Mouse (Mus musculus): ENCODE measurements at regions not wholly inside any gene's neighbourhood (a gene's known extent, or its start where the extent isn't known, plus 50 kb on each side); places are given as distances from the start of the nearest gene placed in this dataset.

- no peak for ATAC-seq (ENCODE audit: insufficient number of reproducible peaks, insufficient read depth, low FRiP score, low TSS enrichment)
- H3K9me3 ChIP-seq = no peaks in the 10 kb centered on the region
- H3K9ac ChIP-seq = no peak overlapping the region
- no peaks in the 10 kb centered on the region for H3K27me3 ChIP-seq
- WGBS = 73% methylated on average over 2 of the region's 2 CpGs
- H3K4me3 ChIP-seq = no peak overlapping the region
- H3K27ac ChIP-seq = no peak overlapping the region
- no peak overlapping the region for H3K4me2 ChIP-seq (replicated peaks)
- H3K4me1 ChIP-seq = no peaks in the 10 kb centered on the region
- no peaks in the 10 kb centered on the region for H3K36me3 ChIP-seq
Observed at GRCm38 (mm10) chr1:92309883-92310282, 114.4 kb upstream of the Hdac4 start.

DNA sequence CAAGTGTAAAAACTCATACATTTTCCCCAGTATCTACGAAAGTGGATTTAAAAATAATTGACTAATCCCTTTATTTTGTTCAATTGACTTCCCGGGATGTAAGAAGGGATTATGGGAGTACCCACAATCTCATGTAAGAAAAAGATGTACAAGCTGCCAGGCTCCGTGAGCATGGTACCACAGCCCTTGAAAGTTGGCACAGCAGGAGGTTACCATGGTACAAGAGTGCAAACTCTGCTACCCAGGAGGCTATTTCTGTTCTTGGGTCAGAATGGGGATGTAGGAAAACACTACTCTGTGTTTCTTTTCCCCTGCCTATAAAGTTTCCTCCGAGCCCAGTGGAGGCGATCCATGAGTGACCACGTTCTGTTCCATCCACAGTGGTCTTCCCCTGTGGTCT, 113.9 kb upstream of the Hdac4 start:
- no peak overlapping the region for H3K4me2 ChIP-seq (replicated peaks)
- no peaks in the 10 kb centered on the region for H3K36me3 ChIP-seq
- 87% methylated on average over 6 of the region's 6 CpGs for WGBS
- H3K27ac ChIP-seq = no peak overlapping the region
- no peak overlapping the region for H3K4me3 ChIP-seq
- no peaks in the 10 kb centered on the region for H3K9me3 ChIP-seq
- no peak overlapping the region for H3K9ac ChIP-seq
- ATAC-seq (ENCODE audit: insufficient number of reproducible peaks, insufficient read depth, low FRiP score, low TSS enrichment) = no peak
- H3K4me1 ChIP-seq = no peaks in the 10 kb centered on the region
- no peaks in the 10 kb centered on the region for H3K27me3 ChIP-seq

DNA sequence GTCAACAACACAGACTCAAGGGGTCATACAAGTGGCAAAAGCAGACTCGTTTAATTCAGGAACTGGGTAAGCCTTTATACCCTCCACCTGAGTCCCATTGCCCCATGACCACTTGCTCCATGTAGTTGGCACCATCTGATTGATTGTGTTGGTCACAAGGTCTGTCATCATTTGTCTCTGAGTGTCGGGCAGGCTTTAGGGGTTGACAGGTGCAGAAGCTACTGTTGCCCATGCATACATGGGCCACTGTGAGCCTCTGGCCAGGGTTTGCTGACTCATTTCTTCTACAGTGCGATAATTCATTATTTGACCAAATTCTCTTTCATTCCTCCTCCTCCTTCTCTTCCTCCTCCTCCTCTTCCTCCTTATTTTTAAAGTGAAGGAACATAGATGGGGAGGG, 113.0 kb upstream of the Hdac4 start:
- ATAC-seq (ENCODE audit: insufficient number of reproducible peaks, insufficient read depth, low FRiP score, low TSS enrichment) = no peak
- H3K4me2 ChIP-seq (replicated peaks) = no peak overlapping the region
- no peaks in the 10 kb centered on the region for H3K4me1 ChIP-seq
- H3K4me3 ChIP-seq = no peak overlapping the region
- 87% methylated on average over 3 of the region's 3 CpGs for WGBS
- no peaks in the 10 kb centered on the region for H3K36me3 ChIP-seq
- H3K9ac ChIP-seq = no peak overlapping the region
- no peaks in the 10 kb centered on the region for H3K9me3 ChIP-seq
- no peak overlapping the region for H3K27ac ChIP-seq
- H3K27me3 ChIP-seq = no peaks in the 10 kb centered on the region

DNA sequence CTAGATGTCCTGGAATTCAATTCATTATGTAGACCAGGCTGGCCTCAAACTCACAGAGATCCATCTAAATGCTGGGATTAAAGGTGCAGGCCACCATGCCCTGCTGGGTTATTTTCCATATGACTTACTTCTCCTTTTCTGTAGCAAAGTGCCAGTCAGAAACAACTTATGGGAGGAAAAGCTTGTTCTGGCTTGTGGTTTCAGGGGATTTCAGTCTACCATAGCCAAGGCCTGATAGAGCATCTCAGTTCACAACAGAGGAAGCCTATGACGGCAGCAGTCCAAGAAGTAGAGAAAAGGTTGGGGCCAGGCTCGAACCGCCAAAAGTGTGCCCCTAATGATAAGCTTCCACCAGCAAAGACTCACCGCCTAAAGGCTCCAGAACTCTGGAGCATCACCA, 110.5 kb upstream of the Hdac4 start:
- Histone ChIP-seq H3K4me1 (no peaks in the 10 kb centered on the region), H3K9ac (no peak overlapping the region), H3K4me3 (no peak overlapping the region), H3K36me3 (no peaks in the 10 kb centered on the region), H3K27ac (no peak overlapping the region), H3K9me3 (no peaks in the 10 kb centered on the region), H3K4me2 (replicated peaks) (no peak overlapping the region), H3K27me3 (no peaks in the 10 kb centered on the region)
- 85% methylated on average over 4 of the region's 4 CpGs for WGBS
- ATAC-seq (ENCODE audit: insufficient number of reproducible peaks, insufficient read depth, low FRiP score, low TSS enrichment) = no peak

- Histone ChIP-seq H3K27ac (no peak overlapping the region), H3K4me1 (no peaks in the 10 kb centered on the region), H3K4me2 (replicated peaks) (no peak overlapping the region), H3K27me3 (no peaks in the 10 kb centered on the region), H3K4me3 (no peak overlapping the region), H3K9me3 (no peaks in the 10 kb centered on the region), H3K36me3 (no peaks in the 10 kb centered on the region), H3K9ac (no peak overlapping the region)
- WGBS = 62% methylated on average over 7 of the region's 7 CpGs
- ATAC-seq (ENCODE audit: insufficient number of reproducible peaks, insufficient read depth, low FRiP score, low TSS enrichment) = no peak
Observed at GRCm38 (mm10) chr1:92299041-92299440, 103.5 kb upstream of the Hdac4 start.

GRCm38 (mm10) chr1:92292681-92293380, 97.3 kb upstream of the Hdac4 start:
- Histone ChIP-seq H3K27me3 (no peaks in the 10 kb centered on the region), H3K4me3 (no peak overlapping the region), H3K9me3 (no peaks in the 10 kb centered on the region), H3K9ac (no peak overlapping the region), H3K27ac (no peak overlapping the region), H3K36me3 (no peaks in the 10 kb centered on the region), H3K4me1 (no peaks in the 10 kb centered on the region), H3K4me2 (replicated peaks) (no peak overlapping the region)
- 86% methylated on average over 7 of the region's 7 CpGs for WGBS
- ATAC-seq (ENCODE audit: insufficient number of reproducible peaks, insufficient read depth, low FRiP score, low TSS enrichment) = no peak

- H3K27me3 ChIP-seq = no peaks in the 10 kb centered on the region
- WGBS = 84% methylated on average over 1 of the region's 1 CpGs
- H3K9me3 ChIP-seq = no peaks in the 10 kb centered on the region
- no peaks in the 10 kb centered on the region for H3K36me3 ChIP-seq
- no peak overlapping the region for H3K27ac ChIP-seq
- no peak overlapping the region for H3K9ac ChIP-seq
- H3K4me1 ChIP-seq = no peaks in the 10 kb centered on the region
- no peak for ATAC-seq (ENCODE audit: insufficient number of reproducible peaks, insufficient read depth, low FRiP score, low TSS enrichment)
- no peak overlapping the region for H3K4me2 ChIP-seq (replicated peaks)
- no peak overlapping the region for H3K4me3 ChIP-seq
Observed at GRCm38 (mm10) chr1:92286966-92287342, 91.5 kb upstream of the Hdac4 start.

GRCm38 (mm10) chr1:92286013-92286965, 90.8 kb upstream of the Hdac4 start:
- Histone ChIP-seq H3K36me3 (no peaks in the 10 kb centered on the region), H3K9ac (no peak overlapping the region), H3K27ac (peak overlapping the region; percentile 50; the same call in 1 of the 2 replicates), H3K27me3 (no peaks in the 10 kb centered on the region), H3K4me2 (replicated peaks) (no peak overlapping the region; the same call in 1 of the 2 replicates), H3K4me3 (no peak overlapping the region), H3K9me3 (no peaks in the 10 kb centered on the region), H3K4me1 (no peaks in the 10 kb centered on the region)
- ATAC-seq (ENCODE audit: insufficient number of reproducible peaks, insufficient read depth, low FRiP score, low TSS enrichment) = no peak
- 71% methylated on average over 21 of the region's 21 CpGs for WGBS

DNA sequence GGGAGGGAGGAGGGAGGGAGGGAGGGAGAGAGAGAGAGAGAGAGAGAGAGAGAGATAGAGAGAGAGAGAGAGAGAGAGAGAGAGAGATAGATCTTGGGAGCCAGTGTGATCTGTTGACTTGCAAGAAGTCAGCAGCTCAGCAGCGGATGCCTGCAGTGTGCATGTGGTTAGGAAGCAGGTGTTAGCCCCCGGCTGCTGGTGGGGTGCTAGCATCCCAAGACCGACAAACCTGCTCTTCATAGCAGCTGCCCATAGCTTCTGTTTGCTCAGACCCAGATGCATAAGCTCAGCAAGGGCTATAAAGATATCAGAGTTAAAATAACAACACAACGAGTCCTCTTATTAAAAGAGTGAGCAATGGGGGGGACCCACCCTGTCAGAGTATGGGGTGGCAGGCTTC, 88.7 kb upstream of the Hdac4 start:
- H3K4me1 ChIP-seq = no peaks in the 10 kb centered on the region
- no peak overlapping the region for H3K9ac ChIP-seq
- no peak overlapping the region for H3K4me3 ChIP-seq
- WGBS = 64% methylated on average over 4 of the region's 4 CpGs
- no peak overlapping the region for H3K4me2 ChIP-seq (replicated peaks)
- H3K36me3 ChIP-seq = no peaks in the 10 kb centered on the region
- H3K27ac ChIP-seq = no peak overlapping the region
- no peaks in the 10 kb centered on the region for H3K27me3 ChIP-seq
- H3K9me3 ChIP-seq = no peaks in the 10 kb centered on the region
- no peak for ATAC-seq (ENCODE audit: insufficient number of reproducible peaks, insufficient read depth, low FRiP score, low TSS enrichment)

- Histone ChIP-seq H3K27me3 (no peaks in the 10 kb centered on the region), H3K9ac (no peak overlapping the region), H3K27ac (no peak overlapping the region), H3K4me2 (replicated peaks) (no peak overlapping the region), H3K4me3 (no peak overlapping the region), H3K9me3 (no peaks in the 10 kb centered on the region), H3K4me1 (no peaks in the 10 kb centered on the region), H3K36me3 (no peaks in the 10 kb centered on the region)
- ATAC-seq (ENCODE audit: insufficient number of reproducible peaks, insufficient read depth, low FRiP score, low TSS enrichment) = no peak
- 74% methylated on average over 5 of the region's 5 CpGs for WGBS
Observed at GRCm38 (mm10) chr1:92277199-92277747, 81.8 kb upstream of the Hdac4 start.

DNA sequence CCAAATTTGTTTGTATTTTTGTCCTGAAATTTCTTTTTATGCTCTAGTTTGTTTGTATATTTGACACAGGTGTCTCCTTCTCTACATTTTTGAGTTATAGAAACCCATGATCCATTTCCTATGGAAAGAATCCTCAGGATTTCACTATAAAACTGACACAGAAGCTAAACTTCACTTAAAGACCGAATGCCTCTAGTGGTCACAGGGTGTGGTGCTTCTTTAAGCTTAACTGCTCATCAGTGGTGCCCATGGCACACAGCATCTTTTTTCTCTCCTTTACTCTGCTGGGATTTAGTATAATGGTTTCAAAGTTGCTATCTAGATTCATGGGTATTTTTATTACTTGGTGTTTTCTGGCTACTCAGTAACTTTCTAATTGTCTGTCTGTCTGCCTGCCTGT, 79.9 kb upstream of the Hdac4 start:
- Histone ChIP-seq H3K27ac (no peak overlapping the region), H3K36me3 (no peaks in the 10 kb centered on the region), H3K4me1 (no peaks in the 10 kb centered on the region), H3K27me3 (no peaks in the 10 kb centered on the region), H3K9me3 (no peaks in the 10 kb centered on the region), H3K9ac (no peak overlapping the region), H3K4me3 (no peak overlapping the region), H3K4me2 (replicated peaks) (no peak overlapping the region)
- ATAC-seq (ENCODE audit: insufficient number of reproducible peaks, insufficient read depth, low FRiP score, low TSS enrichment) = no peak
- 76% methylated on average over 1 of the region's 1 CpGs for WGBS

DNA sequence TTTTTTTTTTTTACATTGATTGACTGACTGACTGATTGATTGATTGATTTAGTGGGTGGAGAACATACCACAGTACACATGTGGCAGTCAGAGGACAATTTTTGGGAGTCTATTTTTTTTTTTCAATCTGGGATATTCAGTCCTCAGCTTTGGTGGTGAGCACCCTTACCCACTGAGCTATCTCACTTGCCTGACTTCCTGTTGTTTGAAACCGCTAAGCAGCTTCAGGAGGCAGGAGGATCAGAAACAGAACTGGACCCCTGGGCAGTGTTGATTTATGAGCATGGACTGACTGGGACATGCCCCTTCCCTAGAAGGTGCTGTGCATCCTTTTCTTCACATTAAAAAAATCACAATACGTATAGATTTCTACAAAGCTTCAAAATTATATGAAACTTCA, 78.3 kb upstream of the Hdac4 start:
- ATAC-seq (ENCODE audit: insufficient number of reproducible peaks, insufficient read depth, low FRiP score, low TSS enrichment) = no peak
- H3K27ac ChIP-seq = no peak overlapping the region
- H3K4me1 ChIP-seq = no peaks in the 10 kb centered on the region
- H3K4me3 ChIP-seq = no peak overlapping the region
- no peaks in the 10 kb centered on the region for H3K27me3 ChIP-seq
- no peaks in the 10 kb centered on the region for H3K9me3 ChIP-seq
- 81% methylated on average over 2 of the region's 2 CpGs for WGBS
- no peaks in the 10 kb centered on the region for H3K36me3 ChIP-seq
- H3K4me2 ChIP-seq (replicated peaks) = no peak overlapping the region
- no peak overlapping the region for H3K9ac ChIP-seq

Data from embryonic facial prominence, embryonic 12.5 days (tissue).